25 mouse cellular contexts compared by ENCODE assay signal in genomic region chr17:43794731-43795280, GRCm38 (mm10). TPM values are rescaled to one million over a fixed set of nuclear protein-coding genes. Genes with fewer than 3 reads are reported as not detected.
DNase-seq lines count a peak whose midpoint lies in the region; ATAC-seq and TF ChIP-seq lines count a peak whose summit lies in the region.
"Had no signal": no experiment of that assay in that cellular context is flagged by ENCODE, and none has a peak within 500 bp of the region (broad histone marks: within the 10 kb centered on the region; RNA-seq: fewer than 3 reads in every experiment).

No protein-coding gene starts in this region.

- no peaks in the 10 kb centered on the region for H3K9me3 ChIP-seq in heart, embryonic 12.5 days (replicated peaks)
- H3K9me3 ChIP-seq: forebrain, embryonic 10.5 days; hindbrain, embryonic 10.5 days; intestine, embryonic 15.5 days; limb, embryonic 15.5 days; liver, embryonic 15.5 days; midbrain, embryonic 12.5 days had no signal

- H3K36me3 ChIP-seq in heart, adult 2 months (ENCODE audit: control insufficient read depth, insufficient read depth, low read length), result no peaks in the 10 kb centered on the region; the same call in 1 of the 2 replicates
- no peaks in the 10 kb centered on the region for H3K36me3 ChIP-seq in heart, embryonic 12.5 days
- H3K36me3 ChIP-seq: forebrain, embryonic 10.5 days; hindbrain, embryonic 10.5 days; intestine, embryonic 15.5 days; limb, embryonic 15.5 days; liver, embryonic 15.5 days; midbrain, embryonic 12.5 days had no signal

- H3K4me3 ChIP-seq in heart, adult 2 months, result no peak overlapping the region
- no peak overlapping the region for H3K4me3 ChIP-seq in heart, embryonic 12.5 days
- H3K4me3 ChIP-seq: forebrain, embryonic 10.5 days; hindbrain, embryonic 10.5 days; intestine, embryonic 15.5 days; limb, embryonic 15.5 days; liver, embryonic 15.5 days; midbrain, embryonic 12.5 days had no signal

- H3K79me2 ChIP-seq in heart, adult 2 months (replicated peaks; ENCODE audit: control insufficient read depth, insufficient read depth, low read length), result no peaks in the 10 kb centered on the region

- peaks cover 1% of the 10 kb centered on the region; the same call in 1 of the 2 replicates for H3K4me1 ChIP-seq in heart, adult 2 months (ENCODE audit: control insufficient read depth, insufficient read depth, low read length)
- H3K4me1 ChIP-seq in heart, embryonic 12.5 days (replicated peaks), result 0 out of 2 replicates have a peak, but pooled peaks cover 4% of the 10 kb centered on the region
- H3K4me1 ChIP-seq: forebrain, embryonic 10.5 days; hindbrain, embryonic 10.5 days; intestine, embryonic 15.5 days; limb, embryonic 15.5 days; liver, embryonic 15.5 days; midbrain, embryonic 12.5 days had no signal

- WGBS in heart, adult 2 months, result 19% methylated on average over 1 of the region's 1 CpGs
- 56% methylated on average over 1 of the region's 1 CpGs for WGBS in heart, embryonic 12.5 days

- no peaks in the 10 kb centered on the region for H3K27me3 ChIP-seq in heart, adult 2 months (ENCODE audit: control insufficient read depth, insufficient read depth, low read length)
- 0 out of 2 replicates have a peak, but pooled peaks cover 6% of the 10 kb centered on the region for H3K27me3 ChIP-seq in heart, embryonic 12.5 days (replicated peaks)
- H3K27me3 ChIP-seq: intestine, embryonic 15.5 days; liver, embryonic 15.5 days had no signal

- peak in 1 of 2 experiments; percentile 53 for DNase-seq in heart, adult 2 months
- peak; percentile 13 for DNase-seq in kidney, postnatal 14 days
- no peak for DNase-seq in kidney, adult 18-20 months
- DNase-seq in retina, embryonic 14.5 days (ENCODE audit: low spot score), result no peak
- DNase-seq: adrenal gland, postnatal 10 days; cerebellum, adult 8-10 months; gastrocnemius, postnatal 25 days; left cerebral cortex, postnatal 4 days; lung, postnatal 10 days; right cerebral cortex, postnatal 14 days; spleen, adult 18-20 months had no signal

- no peak for TF ChIP-seq POLR2A in heart, adult 2 months (IDR thresholded peaks at IDR 0.05; ENCODE audit: insufficient read depth, low read depth, low read length)

- TF ChIP-seq EP300 in heart, adult 2 months (IDR thresholded peaks at IDR 0.05; ENCODE audit: insufficient read depth, low read depth, low read length), result no peak

- peak overlapping the region; percentile 51 for H3K27ac ChIP-seq in heart, adult 2 months
- no peak overlapping the region for H3K27ac ChIP-seq in heart, embryonic 12.5 days (ENCODE audit: poor library complexity, severe bottlenecking)
- H3K27ac ChIP-seq: forebrain, embryonic 10.5 days; hindbrain, embryonic 10.5 days; intestine, embryonic 15.5 days; limb, embryonic 15.5 days; liver, embryonic 15.5 days; midbrain, embryonic 12.5 days had no signal

- H3K4me2 ChIP-seq in heart, embryonic 12.5 days, result no peak overlapping the region
- H3K4me2 ChIP-seq: intestine, embryonic 15.5 days; limb, embryonic 15.5 days; liver, embryonic 15.5 days; midbrain, embryonic 12.5 days had no signal

- intact Hi-C loops in heart, adult 2 months (cut with DNase I), result loop anchor here (5.0 kb wide), 2 partner anchors 38 to 53 kb away; no protein-coding TSS in a partner anchor

- no peak for ATAC-seq in heart, embryonic 12.5 days (ENCODE audit: insufficient number of reproducible peaks, low FRiP score)
- 0 out of 2 replicates have a peak, but pooled peaks have one; percentile 56 for ATAC-seq in common myeloid progenitor, adult 5-6 weeks (replicated peaks; ENCODE audit: low read depth, poor library complexity, severe bottlenecking)
- peak; percentile 66 to 81 for ATAC-seq in hematopoietic stem cell, adult 5-6 weeks (replicated peaks in 1 of 2; ENCODE audit: insufficient read depth in 1 of 2, low FRiP score in 2 of 2, low TSS enrichment in 1 of 2, low read depth in 1 of 2, poor library complexity in 2 of 2, severe bottlenecking in 2 of 2)
- ATAC-seq: activated CD4-positive, CD25-positive, alpha-beta regulatory T cell, adult 4 months; forebrain, embryonic 16.5 days; hindbrain, embryonic 16.5 days; intestine, embryonic 15.5 days had no signal

- TF ChIP-seq CTCF in heart, adult 2 months (IDR thresholded peaks at IDR 0.05), result peak; percentile 30

- no peak overlapping the region for H3K9ac ChIP-seq in heart, adult 2 months (ENCODE audit: low read depth, low read length)
- no peak overlapping the region for H3K9ac ChIP-seq in heart, embryonic 12.5 days
- H3K9ac ChIP-seq: intestine, embryonic 15.5 days; limb, embryonic 15.5 days; liver, embryonic 15.5 days; midbrain, embryonic 12.5 days had no signal

RNA-seq across cellular contexts. Expression of gene Rcan2, which starts 6.3 kb away (rescaled TPM):
- total RNA-seq in heart, adult 2 months (2021), result 100 to 1,000 TPM; 382 to 439 TPM
- 195 and 279 TPM in 2 replicates for polyA plus RNA-seq in heart, adult 2 months (2012; rRNA removed)
- 44.1 and 44.3 TPM in 2 replicates for polyA plus RNA-seq in heart, embryonic 12.5 days (2016; fragmentation: Nextera tagmentation; extraction: Ambion mirVana)
- not detected in 2 replicates for total RNA-seq in common myeloid progenitor, adult 5-6 weeks (2017)
- 0.56 TPM in 1 of 2 replicates, not detected in the other for total RNA-seq in hematopoietic stem cell, adult 5-6 weeks (2017)
- total RNA-seq: megakaryocyte progenitor cell, adult 5-6 weeks; neutrophil, adult 5-6 weeks had no signal
- polyA plus RNA-seq: activated CD4-positive, CD25-positive, alpha-beta regulatory T cell, adult 4 months had no signal

Comparison
In these comparisons a context has a peak if more than half of its experiments do, and no peak if none do; other contexts are left out.
1. RNA of gene Rcan2, which starts 6.3 kb away (total RNA-seq): 382 to 439 TPM in heart, adult 2 months; not detected in common myeloid progenitor, adult 5-6 weeks and 0.56 TPM in hematopoietic stem cell, adult 5-6 weeks; every median in the first group is over 100 times any median in the second.